Mouse (Mus musculus) testis, adult 2 months (tissue): Measurements from ENCODE around the gene Irf9. TPM values are rescaled to one million over a fixed set of nuclear protein-coding genes. Genes with fewer than 3 reads are reported as not detected.

Experiments used
- H3K27ac ChIP-seq: fragments of 200-500 bp; 2 replicates; pipeline ENCODE4 v1.5.1; 2012; ENCODE audit warnings: low read depth, low read length; ENCODE audit not compliant: control insufficient read depth, insufficient read depth
- H3K27me3 ChIP-seq: fragments of 200-500 bp; 2 replicates; pipeline ENCODE4 v1.6.1; 2012; ENCODE audit warnings: mild to moderate bottlenecking, low read length, moderate library complexity; ENCODE audit not compliant: control insufficient read depth, insufficient read depth
- H3K36me3 ChIP-seq: fragments of 200-500 bp; 2 replicates; pipeline ENCODE4 v1.6.1; 2012; ENCODE audit warnings: mild to moderate bottlenecking, low read length; ENCODE audit not compliant: control insufficient read depth, insufficient read depth
- H3K4me1 ChIP-seq: fragments of 200-500 bp; 2 replicates; pipeline ENCODE4 v1.6.1; 2012; ENCODE audit warnings: low read length; ENCODE audit not compliant: control insufficient read depth, insufficient read depth
- H3K4me3 ChIP-seq: fragments of 200-500 bp; 2 replicates; pipeline ENCODE4 v1.5.1; 2012; ENCODE audit warnings: low read depth, mild to moderate bottlenecking, low read length, moderate library complexity, mixed read lengths; ENCODE audit not compliant: control insufficient read depth
- CTCF ChIP-seq: fragments of 200-500 bp; IDR thresholded peaks from 2 replicates; pipeline ENCODE4 v1.5.1; 2012; ENCODE audit warnings: low read depth, mild to moderate bottlenecking, inconsistent platforms, low read length, moderate library complexity; ENCODE audit not compliant: control insufficient read depth, insufficient read depth, insufficient replicate concordance
- POLR2A ChIP-seq: fragments of 200-500 bp; IDR thresholded peaks from 2 replicates; pipeline ENCODE4 v1.6.1; 2012; ENCODE audit warnings: low read depth, mild to moderate bottlenecking, inconsistent platforms, low read length, moderate library complexity; ENCODE audit not compliant: control insufficient read depth
- polyA plus RNA-seq: library from polyadenylated mRNA; depleted of rRNA; stranded (reverse); fragments of >200 nt; gene quantifications from 2 replicates; pipeline ENCODE4 v1.2.3, GENCODE M21; 2012

The Irf9 gene
- polyA plus RNA-seq, 1 experiment = 4.1 TPM

GRCm38 (mm10) chr14:55575711-55576110 lies 27.7 kb upstream of the Irf9 start:
- Histone ChIP-seq H3K27ac (peak overlapping the region; percentile 68), H3K27me3 (no peaks in the 10 kb centered on the region), H3K36me3 (no peaks in the 10 kb centered on the region), H3K4me3 (peak overlapping the region; percentile 75), H3K4me1 (peaks cover 23% of the 10 kb centered on the region)
- TF ChIP-seq CTCF (no peak), POLR2A (no peak)

GRCm38 (mm10) chr14:55576376-55576775 lies 27.0 kb upstream of the Irf9 start:
- H3K27me3 ChIP-seq = no peaks in the 10 kb centered on the region
- no peak overlapping the region for H3K27ac ChIP-seq
- peak overlapping the region; percentile 30 for H3K4me3 ChIP-seq
- no peaks in the 10 kb centered on the region for H3K36me3 ChIP-seq
- no peak for TF ChIP-seq CTCF
- no peak for TF ChIP-seq POLR2A
- H3K4me1 ChIP-seq = peaks cover 23% of the 10 kb centered on the region

- Histone ChIP-seq H3K4me3 (peak within 1 kb of the TSS; percentile 67), H3K27me3 (no peaks in the 10 kb centered on the region), H3K27ac (peak within 1 kb of the TSS; percentile 34), H3K4me1 (peaks cover 23% of the 10 kb centered on the region), H3K36me3 (no peaks in the 10 kb centered on the region)
- TF ChIP-seq CTCF (no peak), POLR2A (peak; percentile 56)
These were observed 25.3 kb upstream of the Irf9 start, which contains the start of gene Psme1 for GRCm38 (mm10) chr14:55577871-55578667. Gene Psme1, plus strand, starts transcription at chr14:55578123.

GRCm38 (mm10) chr14:55578668-55579269 lies 24.6 kb upstream of the Irf9 start:
- H3K27me3 ChIP-seq = no peaks in the 10 kb centered on the region
- peak overlapping the region; percentile 34 for H3K27ac ChIP-seq
- H3K4me3 ChIP-seq = peak overlapping the region; percentile 67
- no peaks in the 10 kb centered on the region for H3K36me3 ChIP-seq
- TF ChIP-seq POLR2A (no peak), CTCF (no peak)
- H3K4me1 ChIP-seq = peaks cover 23% of the 10 kb centered on the region

- no peaks in the 10 kb centered on the region for H3K36me3 ChIP-seq
- TF ChIP-seq CTCF (no peak), POLR2A (no peak)
- no peak overlapping the region for H3K27ac ChIP-seq
- peaks cover 26% of the 10 kb centered on the region for H3K4me1 ChIP-seq
- no peak overlapping the region for H3K4me3 ChIP-seq
- no peaks in the 10 kb centered on the region for H3K27me3 ChIP-seq
These were observed 23.6 kb upstream of the Irf9 start for GRCm38 (mm10) chr14:55579511-55580496.

- no peak overlapping the region for H3K4me3 ChIP-seq
- H3K4me1 ChIP-seq = peaks cover 20% of the 10 kb centered on the region
- TF ChIP-seq CTCF (no peak), POLR2A (no peak)
- H3K36me3 ChIP-seq = no peaks in the 10 kb centered on the region
- no peaks in the 10 kb centered on the region for H3K27me3 ChIP-seq
- H3K27ac ChIP-seq = no peak overlapping the region
These were observed 22.6 kb upstream of the Irf9 start for GRCm38 (mm10) chr14:55580731-55581130.
